Mouse (Mus musculus) hindlimb bud, embryonic 11.5 days (tissue): Measurements from ENCODE around the gene Tex35.

Source experiments
- DNase-seq: peaks from one replicate; pipeline ENCODE4 v3.0.0-alpha.2; 2012; ENCODE audit warnings: low read depth, low spot score; ENCODE audit errors: extremely low spot score

Gene Tex35

DNA sequence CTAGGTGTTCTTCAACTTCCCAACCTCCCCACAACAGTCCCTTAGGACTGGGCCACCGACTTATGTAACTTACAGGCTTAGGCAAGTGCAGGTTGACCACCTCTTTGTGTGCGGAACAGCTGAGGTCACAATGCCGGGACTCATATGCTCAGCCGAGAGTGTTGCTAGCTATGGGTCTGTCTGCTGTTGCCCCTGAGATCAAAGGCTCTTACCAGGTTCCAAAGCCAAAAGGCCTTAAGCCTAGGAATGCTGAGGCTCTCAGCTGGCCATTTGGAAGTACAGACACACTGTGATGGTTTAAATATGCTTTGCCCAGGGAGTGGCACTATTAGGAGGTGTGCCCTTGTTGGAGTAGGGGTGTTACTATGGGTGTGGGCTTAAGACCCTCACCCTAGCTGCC lies at the start of gene Tex35:
Gene Tex35, minus strand, starts transcription at position 101 of the 400 bp plus-strand sequence.
- DNase-seq: no peak

- no peak for DNase-seq
These were observed 45.3 kb upstream of the Tex35 start for GRCm38 (mm10) chr1:157153781-157154180.

DNA sequence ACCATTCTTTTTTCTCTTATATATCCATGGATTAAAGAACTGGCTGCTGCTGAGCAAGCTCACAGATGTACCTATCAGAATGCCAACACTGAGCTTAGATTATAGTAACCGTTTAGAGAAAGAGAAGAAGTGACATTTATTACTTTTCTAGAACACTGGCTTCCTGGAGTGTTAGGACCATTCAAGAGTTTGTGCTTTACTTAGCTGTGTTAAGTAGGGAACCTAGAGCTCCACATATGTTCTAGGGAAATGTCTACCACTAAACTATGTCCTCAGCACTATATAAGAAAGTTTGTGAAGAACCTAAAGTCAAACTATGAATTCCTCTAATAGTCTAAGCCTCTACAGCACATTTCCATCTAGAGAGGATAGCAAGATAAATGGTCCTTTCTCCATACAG lies 41.6 kb upstream of the Tex35 start:
- DNase-seq: no peak

DNA sequence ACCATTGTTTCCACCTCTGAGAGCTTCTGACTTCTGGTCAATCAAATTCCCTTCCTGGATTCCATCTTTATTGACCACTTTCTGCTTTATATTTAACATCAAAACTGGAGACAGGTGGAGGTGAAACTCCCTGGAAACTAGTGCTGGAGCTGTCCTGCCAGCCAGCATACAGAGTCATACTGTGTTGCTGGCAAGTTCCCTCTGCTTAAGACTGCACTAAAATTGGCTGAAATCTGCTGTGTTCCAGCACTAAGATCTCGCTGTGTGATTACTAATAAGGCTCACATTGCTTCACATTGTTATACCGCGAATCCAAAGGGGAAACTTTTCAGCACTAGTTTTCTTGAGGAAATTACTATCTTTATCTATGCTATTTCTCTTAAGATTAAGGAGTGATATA lies 36.1 kb upstream of the Tex35 start:
- DNase-seq: no peak

GRCm38 (mm10) chr1:157143326-157143932 lies 34.9 kb upstream of the Tex35 start:
- DNase-seq: no peak

GRCm38 (mm10) chr1:157141014-157141413 lies 32.5 kb upstream of the Tex35 start:
- no peak for DNase-seq

GRCm38 (mm10) chr1:157137854-157138241 lies 29.4 kb upstream of the Tex35 start:
- no peak for DNase-seq

DNA sequence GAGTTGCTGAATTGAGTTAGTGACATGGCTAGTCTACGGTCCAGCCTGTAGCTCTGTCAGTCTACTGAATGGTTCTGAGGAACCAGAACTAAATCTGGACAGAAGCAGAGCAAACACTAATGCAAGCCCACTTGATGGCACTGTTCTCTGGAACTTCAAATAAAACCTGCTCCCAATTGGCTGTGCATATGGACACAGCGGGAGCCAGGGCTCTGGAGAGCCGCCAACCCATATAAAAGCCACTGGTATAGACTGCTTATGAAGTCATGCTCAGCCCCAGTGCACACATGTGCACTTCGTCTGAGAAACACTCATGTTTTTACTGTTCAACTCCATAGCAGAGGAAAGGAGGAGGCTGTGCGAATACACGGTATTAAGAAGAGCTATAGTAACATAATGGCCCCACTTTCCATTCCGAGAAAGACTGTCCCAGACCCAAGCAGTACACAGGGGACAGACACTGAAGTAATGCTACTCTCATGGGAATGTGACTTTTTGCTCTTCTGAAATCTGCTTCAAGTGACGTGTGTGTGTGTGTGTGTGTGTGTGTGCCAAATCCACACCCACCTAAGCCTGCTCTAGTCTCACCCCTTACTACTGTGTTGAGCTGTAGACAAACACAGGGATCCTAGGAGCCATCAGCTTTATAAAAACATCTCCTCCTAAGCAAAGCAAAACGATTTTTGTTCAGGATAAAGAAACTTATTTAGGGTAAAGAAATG lies 28.8 kb upstream of the Tex35 start:
- no peak for DNase-seq

GRCm38 (mm10) chr1:157128219-157128618 lies 19.7 kb upstream of the Tex35 start:
- DNase-seq: no peak

DNA sequence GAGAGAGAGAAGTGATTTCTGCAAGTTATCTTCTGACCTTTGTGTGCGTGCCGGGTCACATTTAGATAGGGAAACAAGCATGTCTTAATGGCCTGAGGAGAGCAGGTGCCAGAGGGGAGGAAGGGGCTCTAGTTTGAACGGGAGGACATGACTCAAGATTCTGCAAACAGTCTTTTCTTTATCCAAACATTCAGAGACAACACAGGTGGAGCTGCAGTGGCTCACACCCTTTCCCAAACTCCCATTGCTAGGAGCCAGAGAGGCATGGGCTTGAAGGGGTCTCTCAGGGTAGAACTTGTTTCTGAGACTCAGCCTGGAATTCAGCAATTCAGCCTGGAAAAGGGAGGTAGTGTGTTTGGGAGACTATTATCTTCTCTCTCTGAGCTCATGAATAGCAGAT lies 15.4 kb upstream of the Tex35 start:
- DNase-seq: no peak

DNA sequence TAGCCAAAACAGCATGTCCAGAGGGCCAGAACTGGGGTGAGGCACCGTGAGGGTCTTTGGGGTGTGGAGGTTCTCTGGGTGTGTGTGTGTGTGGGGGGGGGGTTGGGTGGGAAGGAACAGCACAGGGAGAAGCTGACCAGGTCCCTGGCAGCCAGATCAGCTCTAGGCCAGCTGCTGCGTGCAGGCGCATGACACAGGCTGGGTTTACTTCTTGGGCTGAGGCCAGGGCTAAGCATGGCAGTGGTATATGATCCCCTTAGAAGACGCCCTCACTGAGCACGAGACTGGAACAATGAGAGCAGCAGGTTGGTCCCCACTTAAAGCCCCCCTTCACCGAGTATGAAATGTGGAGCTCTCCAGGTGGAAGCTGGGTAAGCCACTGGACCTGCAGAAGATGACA lies 10.7 kb upstream of the Tex35 start:
- DNase-seq: no peak

DNA sequence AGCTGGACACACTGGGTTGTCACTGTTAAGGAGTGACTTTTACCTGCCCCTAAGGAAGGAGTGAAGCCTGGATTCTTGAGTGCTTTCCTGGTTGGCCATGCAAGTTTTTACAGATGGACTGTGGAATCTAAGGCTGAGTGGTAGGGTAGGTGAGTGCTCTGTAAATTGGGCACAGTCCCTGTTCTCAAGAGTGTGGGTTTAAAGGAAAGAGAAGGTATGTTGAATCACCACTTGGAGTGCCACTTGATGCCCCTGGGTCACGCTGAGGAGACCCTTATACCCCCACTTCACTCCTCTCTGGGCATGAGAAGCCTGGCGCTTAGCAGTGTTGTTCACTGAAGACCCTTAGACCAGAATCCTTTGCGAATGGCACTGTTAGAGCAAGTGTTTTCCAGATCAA lies 9.0 kb upstream of the Tex35 start:
- no peak for DNase-seq

- no peak for DNase-seq
These were observed 6.0 kb upstream of the Tex35 start for GRCm38 (mm10) chr1:157114492-157114891.

GRCm38 (mm10) chr1:157110287-157110835 lies 1.9 kb upstream of the Tex35 start:
- DNase-seq: no peak

GRCm38 (mm10) chr1:157101122-157101865 lies 7.2 kb downstream of the Tex35 start:
- no peak for DNase-seq

GRCm38 (mm10) chr1:157095534-157095933 lies 12.9 kb downstream of the Tex35 start:
- no peak for DNase-seq

- no peak for DNase-seq
These were observed 15.9 kb downstream of the Tex35 start for GRCm38 (mm10) chr1:157092622-157093021.

DNA sequence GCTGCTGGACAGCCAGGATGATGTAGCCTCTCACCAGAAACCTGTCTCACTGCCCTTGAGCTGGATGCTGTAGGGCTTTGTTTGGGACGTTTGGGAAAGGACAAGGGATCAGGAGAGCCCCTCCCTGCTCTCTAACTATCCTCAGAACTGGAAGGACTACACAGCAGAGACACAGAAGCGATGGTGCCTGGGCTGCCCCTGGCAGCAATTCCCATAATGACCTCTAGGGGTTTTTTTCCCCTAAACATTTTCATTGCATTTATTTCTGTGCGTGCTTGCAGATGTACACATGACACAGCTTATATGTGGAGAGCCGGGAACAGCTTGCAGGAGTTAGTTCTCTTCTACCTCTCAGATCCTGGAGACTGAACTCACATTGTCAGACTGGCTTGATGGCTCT lies 16.3 kb downstream of the Tex35 start:
- DNase-seq: no peak

DNA sequence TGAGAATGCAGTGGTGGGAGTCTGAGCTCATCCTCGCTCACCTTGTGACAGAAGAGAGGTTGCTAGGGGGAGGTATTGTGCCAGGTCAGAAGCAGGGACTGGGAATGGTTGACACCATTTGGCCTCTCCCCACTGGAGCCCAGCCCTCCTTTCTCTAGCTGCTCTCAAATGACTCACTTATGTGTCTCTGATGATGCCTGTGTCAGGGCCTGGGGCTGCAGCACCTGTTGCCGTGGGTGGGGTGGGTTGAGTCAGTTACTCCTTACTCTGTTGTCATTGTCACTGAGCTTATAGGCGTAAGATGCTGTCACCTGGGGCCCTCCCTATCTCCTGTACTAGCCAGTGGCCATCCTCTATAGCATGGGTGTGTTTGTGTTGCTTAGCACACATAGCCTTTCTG lies 17.6 kb downstream of the Tex35 start:
- no peak for DNase-seq

DNA sequence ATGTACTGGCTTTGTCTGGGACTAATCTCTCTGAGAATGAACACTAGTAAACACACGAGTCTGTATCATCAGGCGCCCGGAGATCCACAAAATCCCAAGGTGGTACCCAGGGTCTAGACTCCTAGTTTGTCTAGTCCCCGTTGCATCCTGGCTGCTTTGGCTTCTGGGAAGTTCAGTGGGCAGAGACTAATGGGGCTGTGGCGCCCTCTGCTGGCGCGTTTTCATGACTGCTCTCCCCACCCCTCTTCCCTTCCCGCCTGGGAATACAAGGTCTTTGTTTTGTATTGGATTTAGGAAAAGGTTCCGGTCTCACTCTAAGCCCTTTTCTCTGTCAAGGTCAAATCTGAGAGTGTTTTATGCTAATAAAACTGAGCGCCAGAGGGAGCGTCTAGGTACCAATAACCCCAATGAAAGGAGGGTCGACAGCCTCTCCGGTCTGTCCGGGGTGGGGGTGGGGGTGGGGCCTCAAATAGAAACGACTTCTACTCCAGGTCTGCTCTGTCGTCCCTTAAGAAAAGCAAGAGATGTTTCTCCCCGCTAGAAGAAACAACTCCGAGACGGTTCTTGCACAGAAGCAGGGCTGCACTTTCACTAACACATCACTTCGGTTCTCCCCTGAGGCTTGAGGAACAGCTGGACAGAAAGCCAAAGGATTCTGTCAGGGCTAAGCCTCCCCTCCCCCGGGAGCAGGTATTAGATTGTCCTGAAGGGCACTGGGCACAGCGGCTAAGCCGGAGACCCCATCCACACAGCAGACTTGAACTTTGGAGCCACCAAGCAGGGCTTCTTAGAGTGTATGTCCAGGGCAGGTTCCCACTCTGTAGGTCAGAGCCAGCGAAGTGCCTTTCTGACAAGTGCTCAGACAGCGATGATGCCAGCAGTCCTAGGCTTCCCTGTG lies 22.1 kb downstream of the Tex35 start:
- peak; percentile 72 for DNase-seq

DNA sequence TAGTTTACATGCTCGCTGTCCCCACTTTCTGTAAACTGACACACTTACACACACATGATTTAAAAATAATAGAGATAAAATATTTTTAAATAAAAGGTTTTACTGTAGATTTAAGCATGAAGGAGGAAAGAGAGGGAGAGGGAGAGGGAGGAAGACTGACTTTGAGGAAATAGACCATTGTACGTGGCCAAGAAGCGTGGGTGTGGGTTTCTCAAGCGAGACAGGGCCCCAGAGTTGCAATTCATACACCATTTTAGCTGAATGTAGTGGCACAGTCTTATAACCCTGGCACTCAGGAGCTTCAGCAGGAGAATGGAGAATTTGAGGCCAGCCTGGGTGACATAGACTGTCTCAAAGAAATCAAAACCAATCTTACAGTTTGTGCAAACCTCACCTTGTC lies 25.5 kb downstream of the Tex35 start:
- DNase-seq: no peak
